Mouse (Mus musculus): ENCODE measurements around the gene Fam151b.

GRCm38 (mm10) chr13:92464698-92465097, 19.1 kb downstream of the Fam151b start:
- TF ChIP-seq CTCF (IDR thresholded peaks at IDR 0.05; ENCODE audit: control insufficient read depth, insufficient read depth, insufficient replicate concordance, low read depth, low read length) = no peak
- TF ChIP-seq POLR2A (IDR thresholded peaks at IDR 0.05; ENCODE audit: control insufficient read depth, low read depth, low read length) = no peak
